Mouse (Mus musculus): Measurements from ENCODE around the gene Map3k7cl. TPM values are rescaled to one million over a fixed set of nuclear protein-coding genes. Genes with fewer than 3 reads are reported as not detected.

Gene Map3k7cl
- polyA plus RNA-seq, 2 experiments, result 1.4 to 5.8 TPM

DNA sequence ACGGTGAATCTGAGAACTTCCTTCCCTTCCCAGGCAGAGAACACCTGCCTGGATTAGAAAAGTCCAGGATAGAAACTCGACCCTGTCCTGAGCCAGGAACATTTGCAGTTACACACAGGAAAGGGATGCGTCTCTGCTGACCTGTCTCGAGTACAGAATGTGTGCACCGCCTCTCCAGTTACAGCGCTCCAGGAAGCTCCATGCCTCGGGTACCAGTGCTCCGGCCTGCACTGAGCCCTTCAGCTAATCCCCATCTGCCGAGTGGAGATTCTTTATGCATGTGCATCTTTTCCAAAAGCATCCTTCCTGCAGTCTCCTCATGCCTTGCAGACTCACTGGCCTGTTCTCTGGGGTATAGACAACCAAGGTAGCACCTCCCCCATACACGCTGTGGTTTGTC lies 24.4 kb upstream of the Map3k7cl start:
- Histone ChIP-seq H3K9me3 (ENCODE audit: control insufficient read depth, low read length) (no peaks in the 10 kb centered on the region), H3K27ac (replicated peaks; ENCODE audit: low read depth, low read length) (no peak overlapping the region), H3K4me1 (ENCODE audit: control insufficient read depth, insufficient read depth, low read length) (no peaks in the 10 kb centered on the region; the same call in 1 of the 2 replicates), H3K9ac (ENCODE audit: low read depth, low read length, severe bottlenecking) (no peak overlapping the region), H3K4me3 (replicated peaks; ENCODE audit: low read length) (no peak overlapping the region), H3K36me3 (ENCODE audit: control insufficient read depth, insufficient read depth, low read length) (no peaks in the 10 kb centered on the region), H3K4me2 (replicated peaks; ENCODE audit: low read depth, low read length, severe bottlenecking) (no peak overlapping the region), H3K27me3 (ENCODE audit: control insufficient read depth, insufficient read depth, low read length) (no peaks in the 10 kb centered on the region)
- ATAC-seq (ENCODE audit: low FRiP score, low read depth) (no peak), DNase-seq (ENCODE audit: low spot score) (no peak)
- 66% methylated on average over 10 of the region's 10 CpGs for WGBS
- TF ChIP-seq POLR2A (IDR thresholded peaks at IDR 0.05; ENCODE audit: borderline replicate concordance, extremely low read depth, insufficient read depth, insufficient read length), result no peak

DNA sequence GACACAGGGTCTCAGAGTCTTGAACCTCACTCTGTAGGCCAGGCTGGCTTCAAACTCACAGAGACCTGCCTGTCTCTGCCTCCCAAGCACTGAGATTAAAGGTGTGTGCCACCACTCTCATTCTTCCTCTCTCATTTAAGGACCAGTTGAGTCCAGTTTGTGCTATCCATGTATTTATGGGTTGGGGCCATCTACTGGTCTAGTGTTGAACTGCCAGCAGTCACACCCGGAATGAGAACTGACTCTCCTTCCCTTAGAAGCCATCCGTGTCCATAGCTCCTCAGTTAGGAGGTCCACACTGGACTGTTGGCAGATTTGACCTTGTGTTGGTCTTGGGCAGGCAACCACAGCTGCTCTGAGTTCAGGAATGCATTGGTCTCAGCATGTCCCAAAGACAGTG lies 4.8 kb upstream of the Map3k7cl start:
- Histone ChIP-seq H3K4me3 (replicated peaks; ENCODE audit: low read length) (no peak overlapping the region), H3K27me3 (ENCODE audit: control insufficient read depth, insufficient read depth, low read length) (no peaks in the 10 kb centered on the region), H3K9me3 (ENCODE audit: control insufficient read depth, low read length) (no peaks in the 10 kb centered on the region), H3K4me2 (replicated peaks; ENCODE audit: low read depth, low read length, severe bottlenecking) (no peak overlapping the region), H3K27ac (replicated peaks; ENCODE audit: low read depth, low read length) (no peak overlapping the region), H3K9ac (ENCODE audit: low read depth, low read length, severe bottlenecking) (no peak overlapping the region), H3K4me1 (ENCODE audit: control insufficient read depth, insufficient read depth, low read length) (no peaks in the 10 kb centered on the region), H3K36me3 (ENCODE audit: control insufficient read depth, insufficient read depth, low read length) (no peaks in the 10 kb centered on the region)
- 52% methylated on average over 2 of the region's 2 CpGs for WGBS
- ATAC-seq (ENCODE audit: low FRiP score, low read depth) (no peak), DNase-seq (ENCODE audit: low spot score) (no peak)
- no peak for TF ChIP-seq POLR2A (IDR thresholded peaks at IDR 0.05; ENCODE audit: borderline replicate concordance, extremely low read depth, insufficient read depth, insufficient read length)

DNA sequence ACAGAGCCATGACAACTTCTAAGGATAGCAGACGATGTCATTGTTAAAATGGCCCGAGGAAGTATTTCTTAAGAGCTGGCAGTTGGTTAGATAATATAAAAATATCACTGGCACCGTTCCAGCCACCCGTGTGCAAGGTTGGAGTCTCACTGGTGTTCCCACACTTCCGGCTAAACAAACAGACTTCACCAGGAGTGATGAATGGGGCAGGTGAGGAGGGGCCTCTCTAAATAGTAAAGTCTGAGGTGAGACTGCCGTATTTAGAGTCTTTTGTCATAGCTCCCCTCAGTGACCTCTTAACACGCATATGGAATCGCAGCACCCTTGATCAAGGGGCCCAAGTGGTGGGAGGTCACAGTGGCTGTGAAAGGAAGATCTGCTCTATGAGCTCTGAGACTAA lies 3.2 kb downstream of the Map3k7cl start:
- no peak overlapping the region for H3K9ac ChIP-seq (ENCODE audit: low read depth, low read length, severe bottlenecking)
- TF ChIP-seq POLR2A (IDR thresholded peaks at IDR 0.05; ENCODE audit: borderline replicate concordance, extremely low read depth, insufficient read depth, insufficient read length), result no peak
- H3K4me2 ChIP-seq (replicated peaks; ENCODE audit: low read depth, low read length, severe bottlenecking), result no peak overlapping the region
- no peak for DNase-seq (ENCODE audit: low spot score)
- no peaks in the 10 kb centered on the region for H3K36me3 ChIP-seq (ENCODE audit: control insufficient read depth, insufficient read depth, low read length)
- no peak for ATAC-seq (ENCODE audit: low FRiP score, low read depth)
- 57% methylated on average over 8 of the region's 8 CpGs for WGBS
- H3K4me3 ChIP-seq (replicated peaks; ENCODE audit: low read length), result no peak overlapping the region
- H3K4me1 ChIP-seq (ENCODE audit: control insufficient read depth, insufficient read depth, low read length), result no peaks in the 10 kb centered on the region
- H3K27me3 ChIP-seq (ENCODE audit: control insufficient read depth, insufficient read depth, low read length), result no peaks in the 10 kb centered on the region
- H3K9me3 ChIP-seq (ENCODE audit: control insufficient read depth, low read length), result no peaks in the 10 kb centered on the region
- no peak overlapping the region for H3K27ac ChIP-seq (replicated peaks; ENCODE audit: low read depth, low read length)

DNA sequence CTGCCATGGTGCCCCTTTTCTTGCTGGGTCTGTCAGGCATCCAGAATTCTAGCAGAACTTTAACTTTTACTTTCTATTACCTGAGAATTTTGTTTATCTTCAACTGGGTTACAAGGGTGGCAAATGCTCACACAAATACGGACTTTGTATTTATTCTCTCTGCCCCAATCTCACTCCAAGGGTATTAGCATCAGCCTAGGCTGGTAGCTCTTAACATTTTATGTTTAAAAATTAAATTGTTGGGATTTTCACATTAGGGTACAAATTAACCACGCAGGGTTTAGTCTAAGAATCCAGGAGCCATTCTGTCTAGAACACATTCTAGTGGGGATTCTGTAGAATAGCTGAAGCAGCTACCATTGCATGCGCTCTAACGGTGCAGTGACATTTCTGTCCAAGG lies 8.4 kb downstream of the Map3k7cl start:
- H3K4me2 ChIP-seq (replicated peaks; ENCODE audit: low read depth, low read length, severe bottlenecking), result no peak overlapping the region
- ATAC-seq (ENCODE audit: low FRiP score, low read depth) (no peak), DNase-seq (ENCODE audit: low spot score) (no peak)
- H3K4me1 ChIP-seq (ENCODE audit: control insufficient read depth, insufficient read depth, low read length), result no peaks in the 10 kb centered on the region
- no peak for TF ChIP-seq POLR2A (IDR thresholded peaks at IDR 0.05; ENCODE audit: borderline replicate concordance, extremely low read depth, insufficient read depth, insufficient read length)
- no peaks in the 10 kb centered on the region for H3K27me3 ChIP-seq (ENCODE audit: control insufficient read depth, insufficient read depth, low read length)
- no peaks in the 10 kb centered on the region for H3K9me3 ChIP-seq (ENCODE audit: control insufficient read depth, low read length)
- no peak overlapping the region for H3K27ac ChIP-seq (replicated peaks; ENCODE audit: low read depth, low read length)
- WGBS, result 77% methylated on average over 4 of the region's 4 CpGs
- no peak overlapping the region for H3K4me3 ChIP-seq (replicated peaks; ENCODE audit: low read length)
- no peaks in the 10 kb centered on the region for H3K36me3 ChIP-seq (ENCODE audit: control insufficient read depth, insufficient read depth, low read length)
- no peak overlapping the region for H3K9ac ChIP-seq (ENCODE audit: low read depth, low read length, severe bottlenecking)

DNA sequence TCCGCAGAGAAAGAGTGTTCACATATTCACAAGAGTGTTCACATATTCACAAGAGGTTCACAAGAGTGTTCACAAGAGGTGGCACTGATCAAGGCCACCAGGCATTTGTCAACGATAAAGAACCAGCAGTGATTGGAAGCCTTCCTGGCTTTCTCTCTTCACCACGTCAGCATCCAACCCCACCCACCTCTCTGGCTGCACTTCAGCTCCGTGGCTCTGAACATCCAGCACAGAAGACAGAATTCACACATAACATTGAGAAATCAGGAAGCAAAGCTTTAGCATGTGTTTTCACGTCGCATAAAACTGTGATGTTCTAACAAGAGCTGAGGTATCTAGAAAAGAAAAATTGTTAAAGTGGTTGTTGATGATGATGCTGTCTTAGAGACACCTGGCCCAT lies 10.4 kb downstream of the Map3k7cl start:
- TF ChIP-seq POLR2A (IDR thresholded peaks at IDR 0.05; ENCODE audit: borderline replicate concordance, extremely low read depth, insufficient read depth, insufficient read length), result no peak

DNA sequence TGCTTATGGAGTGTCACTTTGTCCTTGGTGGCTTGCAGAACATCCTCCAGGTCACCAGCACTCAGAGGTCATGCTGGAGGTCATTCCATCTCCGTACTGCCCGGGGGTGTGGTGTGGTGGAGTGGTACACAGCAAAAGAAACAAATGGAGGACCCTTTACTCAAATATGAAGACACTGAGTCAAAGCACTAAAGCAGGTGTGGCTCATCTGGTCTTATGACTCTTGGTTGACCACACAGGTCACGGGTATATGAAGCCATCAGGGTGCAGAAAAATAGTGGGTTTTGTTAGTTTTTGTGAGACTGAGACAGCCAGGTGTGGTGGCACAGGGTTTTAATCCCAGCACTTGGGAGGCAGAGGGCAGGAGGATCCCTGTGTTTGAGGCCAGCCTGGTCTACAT lies 11.4 kb downstream of the Map3k7cl start:
- ATAC-seq (ENCODE audit: low FRiP score, low read depth), result no peak
- H3K4me1 ChIP-seq (ENCODE audit: control insufficient read depth, insufficient read depth, low read length), result no peaks in the 10 kb centered on the region

More for the DNA sequence above, 10.4 kb downstream of the Map3k7cl start:
- no peaks in the 10 kb centered on the region for H3K9me3 ChIP-seq (ENCODE audit: control insufficient read depth, low read length)
- H3K27me3 ChIP-seq (ENCODE audit: control insufficient read depth, insufficient read depth, low read length), result no peaks in the 10 kb centered on the region
- H3K4me3 ChIP-seq (replicated peaks; ENCODE audit: low read length), result no peak overlapping the region
- no peak overlapping the region for H3K27ac ChIP-seq (replicated peaks; ENCODE audit: low read depth, low read length)
- 73% methylated on average over 6 of the region's 6 CpGs for WGBS
- ATAC-seq (ENCODE audit: low FRiP score, low read depth) (no peak), DNase-seq (ENCODE audit: low spot score) (no peak)
- no peaks in the 10 kb centered on the region for H3K4me1 ChIP-seq (ENCODE audit: control insufficient read depth, insufficient read depth, low read length)
- H3K4me2 ChIP-seq (replicated peaks; ENCODE audit: low read depth, low read length, severe bottlenecking), result no peak overlapping the region
- H3K36me3 ChIP-seq (ENCODE audit: control insufficient read depth, insufficient read depth, low read length), result no peaks in the 10 kb centered on the region
- H3K9ac ChIP-seq (ENCODE audit: low read depth, low read length, severe bottlenecking), result no peak overlapping the region

More for the DNA sequence above, 11.4 kb downstream of the Map3k7cl start:
- no peak for DNase-seq (ENCODE audit: low spot score)
- Histone ChIP-seq H3K9me3 (ENCODE audit: control insufficient read depth, low read length) (no peaks in the 10 kb centered on the region), H3K4me3 (replicated peaks; ENCODE audit: low read length) (no peak overlapping the region), H3K27ac (replicated peaks; ENCODE audit: low read depth, low read length) (no peak overlapping the region), H3K27me3 (ENCODE audit: control insufficient read depth, insufficient read depth, low read length) (no peaks in the 10 kb centered on the region), H3K36me3 (ENCODE audit: control insufficient read depth, insufficient read depth, low read length) (no peaks in the 10 kb centered on the region), H3K9ac (ENCODE audit: low read depth, low read length, severe bottlenecking) (no peak overlapping the region), H3K4me2 (replicated peaks; ENCODE audit: low read depth, low read length, severe bottlenecking) (no peak overlapping the region)
- no peak for TF ChIP-seq POLR2A (IDR thresholded peaks at IDR 0.05; ENCODE audit: borderline replicate concordance, extremely low read depth, insufficient read depth, insufficient read length)
- 75% methylated on average over 3 of the region's 3 CpGs for WGBS
